Mouse (Mus musculus) urinary bladder, postnatal 36 days (tissue): ENCODE data around the gene Snapc2.
A peak's percentile ranks its signal among the peaks of the same experiment; 100 is the strongest.
"Not testable (repeated sequence)": the region's sequence is repeated elsewhere in the genome, so short reads cannot be mapped to it uniquely, and the experiment has no call there.

Source experiments
- DNase-seq, 2 experiments: peaks; one replicate each; pipeline ENCODE4 v3.0.0; 2022; ENCODE audit warnings: low spot score in 2 of 2, mixed read lengths in 1 of 2

The Snapc2 gene

GRCm38 (mm10) chr8:4237814-4238433 is 15.0 kb upstream of the Snapc2 start:
- DNase-seq, result no peak

GRCm38 (mm10) chr8:4238434-4239192 is 14.3 kb upstream of the Snapc2 start, which contains the start of the genes Map2k7 and Gm49320:
Map2k7 (plus strand) TSS chr8:4238740.
Gm49320 (plus strand) TSS chr8:4238865.
- peak; percentile 98 to 100 for DNase-seq

- DNase-seq, result no peak
Measured at GRCm38 (mm10) chr8:4239193-4239890, 13.5 kb upstream of the Snapc2 start.

GRCm38 (mm10) chr8:4245061-4245460 is 7.8 kb upstream of the Snapc2 start:
- DNase-seq, result no peak

- no peak for DNase-seq
Measured at GRCm38 (mm10) chr8:4245737-4246136, 7.1 kb upstream of the Snapc2 start.

- DNase-seq, result no peak
Measured at GRCm38 (mm10) chr8:4247241-4247640, 5.6 kb upstream of the Snapc2 start.

- no peak for DNase-seq
Measured at GRCm38 (mm10) chr8:4247951-4248540, 4.8 kb upstream of the Snapc2 start, which contains the start of gene Tgfbr3l. Tgfbr3l (plus strand) TSS chr8:4248214.

- DNase-seq, result no peak
Measured at GRCm38 (mm10) chr8:4249213-4249612, 3.7 kb upstream of the Snapc2 start.

- peak; percentile 75 to 79 for DNase-seq
Measured at GRCm38 (mm10) chr8:4250306-4250970, 2.4 kb upstream of the Snapc2 start.

GRCm38 (mm10) chr8:4252116-4252760 is 642 bp upstream of the Snapc2 start:
- DNase-seq, result no peak

- no peak for DNase-seq
Measured at GRCm38 (mm10) chr8:4254001-4254400, 1.1 kb downstream of the Snapc2 start.

- DNase-seq, result not testable (repeated sequence)
Measured at GRCm38 (mm10) chr8:4255471-4255870, 2.6 kb downstream of the Snapc2 start.

- no peak for DNase-seq
Measured at GRCm38 (mm10) chr8:4256911-4257310, 4.0 kb downstream of the Snapc2 start.

GRCm38 (mm10) chr8:4257350-4257749 is 4.5 kb downstream of the Snapc2 start:
- DNase-seq, result no peak

GRCm38 (mm10) chr8:4258233-4258632 is 5.4 kb downstream of the Snapc2 start:
- peak; percentile 51 to 69 for DNase-seq

- no peak for DNase-seq
Measured at GRCm38 (mm10) chr8:4258678-4259077, 5.8 kb downstream of the Snapc2 start.

- DNase-seq, result peak; percentile 89 to 95
Measured at GRCm38 (mm10) chr8:4259125-4259804, 6.4 kb downstream of the Snapc2 start, which contains the start of gene Ctxn1. Ctxn1 (minus strand) TSS chr8:4259274.

- no peak for DNase-seq
Measured at GRCm38 (mm10) chr8:4259805-4260170, 6.9 kb downstream of the Snapc2 start.

GRCm38 (mm10) chr8:4263105-4263791 is 10.4 kb downstream of the Snapc2 start:
- DNase-seq, result no peak
